Mouse (Mus musculus) v-Abl transformed pro-B cells (cell line): Measurements from ENCODE around the gene Pgm5.

Experiments used
- in situ Hi-C, 2 experiments: fragments of 400-800 bp; cut with MboI; formaldehyde crosslinking; loops; one replicate each; pipeline ENCODE4 v1.15.1; 2025; ENCODE audit not compliant: unreplicated experiment in 2 of 2

Pgm5 gene

GRCm38 (mm10) chr19:24676429-24676828, 185.2 kb downstream of the Pgm5 start:
- in situ Hi-C loops: no loop called here

DNA sequence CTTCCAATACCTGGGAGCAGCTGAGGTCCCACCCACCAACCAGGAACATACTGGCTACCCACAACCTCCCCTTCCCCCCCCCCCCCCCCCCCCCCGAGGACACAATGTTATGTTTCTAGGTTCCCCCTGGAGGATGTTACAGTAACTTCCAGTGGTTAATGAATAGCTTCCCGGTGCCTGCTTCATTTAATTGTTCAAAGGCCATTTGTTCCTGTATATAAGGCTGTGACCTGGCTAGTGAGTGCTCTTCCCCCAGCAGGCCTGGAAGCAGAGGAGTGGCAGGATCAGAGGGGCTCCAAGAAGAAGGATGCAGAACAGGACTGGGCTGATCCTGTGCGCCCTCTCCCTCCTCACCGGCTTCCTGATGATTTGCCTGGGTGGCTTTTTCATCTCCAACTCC, 187.9 kb downstream of the Pgm5 start, which contains the start of gene Tmem252:
Tmem252 (plus strand) TSS at position 247 of the 400 bp plus-strand sequence.
- in situ Hi-C loops: no loop called here

- in situ Hi-C loops: no loop called here
Measured at GRCm38 (mm10) chr19:24673331-24673730, 188.3 kb downstream of the Pgm5 start.

DNA sequence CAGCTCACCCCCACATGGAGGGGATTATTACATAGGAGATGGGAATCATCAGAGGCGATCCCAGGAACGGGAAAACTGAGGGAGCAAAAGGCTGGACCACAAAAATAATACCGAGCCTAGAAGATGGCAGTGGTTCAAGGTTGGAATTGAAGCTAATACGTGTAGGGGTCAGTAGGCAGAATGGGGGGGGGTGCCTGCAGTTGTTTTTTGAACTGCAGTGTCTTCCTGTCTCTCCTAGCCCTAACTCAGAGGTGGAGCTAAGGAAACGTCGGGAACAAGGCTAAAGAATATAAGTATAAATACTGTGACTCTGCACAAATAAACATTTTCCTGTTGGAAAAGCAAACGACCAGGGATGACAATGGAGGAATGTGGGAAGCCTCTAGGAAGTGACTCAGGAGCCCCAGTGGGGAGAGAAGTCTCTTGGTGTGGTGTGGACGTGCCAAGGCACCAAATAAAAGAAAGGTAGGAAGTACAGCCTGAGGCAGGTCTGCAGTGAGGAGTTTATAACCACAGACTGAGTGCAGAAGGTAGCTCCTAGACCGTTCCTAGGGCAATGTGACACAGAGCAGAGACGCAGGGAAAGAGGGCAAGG, 189.2 kb downstream of the Pgm5 start:
- in situ Hi-C loops: no loop called here

DNA sequence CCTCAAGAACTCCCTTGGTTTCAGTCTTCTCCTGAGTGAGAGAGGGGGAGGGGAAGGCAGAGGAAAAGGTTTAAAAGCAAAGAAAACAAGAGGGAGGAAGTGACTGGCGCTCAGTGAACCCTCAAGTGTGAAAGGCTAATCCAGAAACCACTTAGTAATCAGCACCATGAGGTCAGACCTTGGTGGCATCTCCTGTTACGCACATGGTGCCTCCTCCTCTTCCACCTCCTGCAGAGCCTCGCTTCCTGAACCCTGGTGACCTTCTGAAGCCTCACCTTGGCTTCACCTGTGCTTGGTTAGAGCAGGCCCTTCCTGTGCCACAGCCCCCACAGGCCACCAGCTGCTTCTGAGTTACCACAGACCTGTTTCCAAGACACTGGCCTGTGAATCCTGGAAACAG, 190.1 kb downstream of the Pgm5 start:
- in situ Hi-C loops: no loop called here

GRCm38 (mm10) chr19:24667527-24667926, 194.1 kb downstream of the Pgm5 start:
- in situ Hi-C loops: no loop called here

GRCm38 (mm10) chr19:24665771-24666170, 195.9 kb downstream of the Pgm5 start:
- in situ Hi-C loops: no loop called here

DNA sequence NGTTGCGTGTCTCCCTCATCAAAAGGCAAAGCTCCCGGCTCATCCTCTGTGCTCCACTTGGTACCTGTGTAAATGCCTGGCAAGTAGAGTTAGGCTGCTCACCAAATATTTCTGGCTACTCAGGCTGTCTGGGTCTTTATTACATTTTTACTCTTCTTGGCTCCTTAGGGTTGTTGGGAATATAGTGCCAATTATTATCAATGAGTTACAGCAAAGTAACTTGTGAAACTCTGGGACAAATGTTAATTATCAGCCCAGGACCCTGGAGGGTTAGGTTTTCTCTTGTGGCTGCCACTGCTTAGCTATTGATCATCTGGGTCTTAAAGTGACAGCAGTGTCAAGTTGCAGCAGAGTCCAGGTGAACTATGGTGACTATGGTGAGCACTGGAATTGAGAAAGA, 199.3 kb downstream of the Pgm5 start:
- in situ Hi-C loops: no loop called here

GRCm38 (mm10) chr19:24656981-24657380, 204.7 kb downstream of the Pgm5 start:
- in situ Hi-C loops: no loop called here

GRCm38 (mm10) chr19:24653230-24653799, 208.3 kb downstream of the Pgm5 start:
- in situ Hi-C loops: no loop called here

- in situ Hi-C loops: no loop called here
Measured at GRCm38 (mm10) chr19:24652342-24653019, 209.2 kb downstream of the Pgm5 start.

- in situ Hi-C loops: no loop called here
Measured at GRCm38 (mm10) chr19:24651595-24651994, 210.1 kb downstream of the Pgm5 start.

GRCm38 (mm10) chr19:24650428-24650827, 211.2 kb downstream of the Pgm5 start:
- in situ Hi-C loops: no loop called here

- in situ Hi-C loops: loop anchor here in 1 of 2 experiments (25.0 kb wide), 1 partner anchor 486 kb away; no protein-coding TSS in a partner anchor
Measured at GRCm38 (mm10) chr19:24648016-24648415, 213.6 kb downstream of the Pgm5 start.

DNA sequence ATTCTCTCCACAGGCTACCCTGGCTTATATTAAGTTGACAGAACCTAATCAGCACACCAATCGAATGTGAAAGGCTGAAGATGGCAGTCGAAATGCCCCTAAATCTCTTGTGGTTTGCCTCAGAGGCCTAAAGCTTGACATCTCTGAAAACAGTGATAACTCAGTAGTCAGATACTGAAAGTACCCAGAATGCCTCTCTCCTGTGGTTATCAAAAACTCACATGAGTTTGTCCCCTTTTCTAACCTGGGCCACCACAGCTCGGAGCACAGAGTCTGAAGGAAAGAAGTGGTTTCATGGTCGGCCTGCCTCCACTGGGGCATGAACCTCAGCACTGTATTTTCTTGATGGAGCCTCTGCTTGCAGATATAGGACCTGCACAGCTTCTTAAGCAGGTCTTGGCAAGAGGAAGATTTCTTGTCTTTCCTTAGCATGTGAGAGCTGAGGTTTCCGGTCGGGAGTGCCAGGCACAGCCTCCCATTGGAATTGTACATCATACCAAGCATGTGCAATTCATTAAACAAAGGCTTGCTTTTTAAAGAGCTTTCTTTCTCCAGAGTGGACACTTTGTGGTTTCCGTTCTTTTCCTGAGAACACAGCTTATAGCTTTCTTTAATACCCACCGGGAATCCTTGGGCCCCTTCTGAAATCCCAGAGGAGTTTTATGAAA, 215.4 kb downstream of the Pgm5 start:
- in situ Hi-C loops: loop anchor here in 1 of 2 experiments (25.0 kb wide), 1 partner anchor 484 kb away; no protein-coding TSS in a partner anchor

DNA sequence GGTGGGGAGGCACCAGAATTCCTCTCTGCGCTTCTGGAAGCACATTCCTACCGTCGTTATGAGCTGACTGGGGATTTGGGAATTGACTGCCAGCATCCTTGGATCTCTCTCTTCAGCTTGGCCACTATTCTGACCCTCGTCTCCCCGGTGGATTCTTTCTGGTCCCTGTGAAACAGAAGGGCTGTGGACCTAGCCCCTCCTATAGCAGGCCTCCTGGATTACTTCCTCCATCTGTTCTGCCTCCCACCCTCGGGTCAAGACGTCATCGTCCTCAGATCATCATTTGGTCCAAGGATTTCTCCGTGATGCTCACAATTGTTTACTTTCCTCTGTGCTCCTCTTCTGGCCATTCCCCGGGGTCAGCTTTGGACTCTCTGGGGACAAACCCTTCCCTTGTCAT, 216.7 kb downstream of the Pgm5 start:
- in situ Hi-C loops: loop anchor here in 1 of 2 experiments (25.0 kb wide), 1 partner anchor 483 kb away; no protein-coding TSS in a partner anchor

GRCm38 (mm10) chr19:24640982-24641381, 220.7 kb downstream of the Pgm5 start:
- in situ Hi-C loops: loop anchor here in 1 of 2 experiments (25.0 kb wide), 1 partner anchor 479 kb away; no protein-coding TSS in a partner anchor

DNA sequence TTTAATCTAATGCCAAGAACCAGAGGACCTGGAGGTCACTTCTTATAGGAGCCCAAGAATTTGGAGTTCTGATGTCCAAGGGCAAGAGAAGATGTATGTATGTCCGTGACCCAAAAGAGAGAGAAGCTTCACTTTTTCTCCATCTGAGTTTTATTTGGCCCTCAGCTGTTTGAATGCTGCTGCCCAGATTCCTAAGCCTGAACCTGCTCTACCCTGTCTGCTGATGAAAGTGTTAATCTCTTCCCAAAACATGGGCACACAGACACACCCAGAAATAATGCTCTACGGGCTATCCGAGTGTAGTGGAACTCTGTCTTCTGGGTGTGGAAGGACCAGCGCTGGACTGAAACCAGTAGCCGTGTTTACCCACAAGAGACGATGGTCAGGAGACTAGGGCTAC, 223.7 kb downstream of the Pgm5 start:
- in situ Hi-C loops: loop anchor here (5.0 to 25.0 kb wide), 3 partner anchors 64 to 476 kb away; no protein-coding TSS in a partner anchor

GRCm38 (mm10) chr19:24636616-24637015, 225.0 kb downstream of the Pgm5 start:
- in situ Hi-C loops: loop anchor here (5.0 to 25.0 kb wide), 3 partner anchors 66 to 474 kb away; no protein-coding TSS in a partner anchor

- in situ Hi-C loops: loop anchor here (5.0 to 25.0 kb wide), 3 partner anchors 68 to 472 kb away; no protein-coding TSS in a partner anchor
Measured at GRCm38 (mm10) chr19:24634602-24635001, 227.1 kb downstream of the Pgm5 start.
